Mouse (Mus musculus) megakaryocyte, adult 5-6 weeks (primary cell): ENCODE measurements at regions not wholly inside any gene's neighbourhood (a gene's known extent, or its start where the extent isn't known, plus 50 kb on each side); places are given as distances from the start of the nearest gene placed in this dataset.

Experiments used
- ATAC-seq: 2 replicates; pipeline ENCODE4 v1.8.0; 2016; ENCODE audit warnings: mild to moderate bottlenecking, inconsistent platforms; ENCODE audit not compliant: poor library complexity, severe bottlenecking

DNA sequence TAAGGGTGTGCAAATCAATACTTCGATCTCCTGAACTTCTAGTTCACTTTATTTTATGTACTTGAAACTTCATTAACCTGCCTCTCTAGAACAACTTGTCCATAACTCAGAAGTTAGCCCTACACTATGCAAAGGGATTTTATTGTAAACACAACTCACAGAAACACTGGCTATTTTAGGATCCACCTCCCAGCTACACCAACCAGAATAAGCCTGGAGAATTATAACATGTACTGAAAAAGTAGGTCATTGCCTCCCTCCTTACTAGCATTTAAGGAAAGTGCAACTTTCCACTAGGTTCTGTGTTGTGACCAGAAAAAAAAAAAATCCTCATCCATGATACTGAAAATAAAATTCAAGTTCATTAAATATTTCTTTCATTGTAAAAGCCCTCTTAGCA lies 382.0 kb upstream of the Sptlc3 start:
- ATAC-seq: no peak

DNA sequence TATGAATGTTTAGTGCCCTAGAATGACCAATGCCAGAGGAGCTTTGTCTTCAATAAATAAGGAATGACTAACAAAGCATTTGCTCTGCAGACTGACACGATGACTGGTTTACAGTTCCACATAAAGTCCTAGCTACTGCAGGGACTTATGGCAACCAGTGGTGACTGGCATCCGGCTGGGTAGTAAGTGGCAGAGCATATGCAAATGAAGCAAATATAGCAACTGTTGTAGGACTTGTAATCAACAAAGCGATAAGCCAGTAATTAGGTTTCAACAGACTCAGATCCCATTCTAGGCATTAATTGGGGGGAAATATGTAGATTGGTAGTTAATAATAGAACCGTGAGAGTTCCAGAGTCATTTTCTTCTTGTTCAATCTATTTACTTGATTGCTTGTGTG lies 379.2 kb upstream of the Sptlc3 start:
- no peak for ATAC-seq

DNA sequence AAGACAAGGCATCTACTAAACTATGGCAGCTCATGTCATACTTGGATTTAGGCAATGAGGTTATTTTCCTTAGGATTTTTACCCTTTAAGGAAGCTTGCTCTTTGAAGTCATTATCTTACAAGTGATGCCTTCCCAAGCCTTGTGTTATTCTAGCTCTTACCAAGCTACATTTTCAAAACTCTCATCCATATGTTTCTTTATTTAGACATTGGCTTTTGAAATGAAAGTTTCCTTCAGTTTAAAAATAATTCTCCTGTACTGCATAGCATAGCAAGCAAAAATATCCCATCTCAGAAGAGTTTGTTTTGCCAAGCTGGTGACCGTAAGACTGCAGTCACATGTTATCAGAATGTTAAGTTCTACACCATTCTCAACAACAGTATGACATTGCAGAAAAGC lies 372.8 kb upstream of the Sptlc3 start:
- no peak for ATAC-seq

DNA sequence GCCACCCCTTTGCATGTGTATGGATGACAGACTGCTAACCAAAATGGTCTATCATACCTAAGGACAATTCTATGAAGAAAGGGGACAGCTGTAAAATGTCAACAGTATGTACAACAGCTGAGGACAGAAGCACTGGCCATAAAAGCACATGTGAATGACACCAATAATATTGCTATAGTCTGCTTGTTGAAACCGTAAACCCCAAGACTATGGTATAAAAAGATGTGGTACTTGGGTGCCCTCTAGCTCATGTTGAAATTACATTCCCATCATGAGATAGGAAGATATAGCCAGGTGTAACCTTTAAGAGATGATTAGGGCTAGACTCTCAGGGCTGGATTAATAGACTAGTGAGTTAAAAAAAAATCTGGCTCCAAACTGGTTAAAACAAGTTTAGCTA lies 361.6 kb upstream of the Sptlc3 start:
- no peak for ATAC-seq

DNA sequence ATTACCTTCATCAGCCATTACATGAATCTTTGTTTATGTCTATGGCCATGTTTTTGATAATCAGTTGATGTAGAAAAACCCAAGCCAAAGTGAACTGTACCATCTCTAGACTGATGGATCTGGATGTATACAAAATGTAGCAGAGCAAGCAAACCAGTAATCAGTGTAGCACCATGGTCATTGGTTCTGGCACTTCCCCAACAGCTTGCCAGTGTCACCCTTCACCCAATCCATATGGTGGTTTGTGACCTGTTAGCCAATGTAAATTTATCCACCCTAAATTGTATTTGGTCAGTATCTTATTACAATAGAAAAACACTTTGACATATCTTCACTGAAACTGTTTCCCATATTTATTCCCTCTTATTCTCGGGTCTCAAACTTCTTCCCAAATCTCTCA lies 346.7 kb upstream of the Sptlc3 start:
- ATAC-seq: no peak

DNA sequence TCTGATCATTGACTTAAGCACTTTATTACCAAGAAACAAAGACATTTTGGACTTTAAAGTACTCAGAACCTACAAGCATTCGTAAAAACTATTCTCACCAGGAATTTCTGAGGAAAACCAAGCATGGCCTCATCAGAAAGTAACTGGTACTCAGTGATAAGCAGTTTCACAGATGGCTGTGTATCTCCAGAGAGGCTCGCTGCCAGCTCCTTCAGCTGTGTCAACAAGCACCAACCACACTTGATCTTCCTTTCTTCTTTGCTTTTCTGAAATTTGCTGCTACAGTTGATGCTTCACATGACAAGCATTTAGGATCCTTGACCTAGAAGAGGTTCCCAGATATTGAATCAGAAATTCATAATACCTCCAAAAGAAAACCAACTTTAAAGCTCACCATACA lies 314.1 kb upstream of the Sptlc3 start:
- ATAC-seq: no peak

DNA sequence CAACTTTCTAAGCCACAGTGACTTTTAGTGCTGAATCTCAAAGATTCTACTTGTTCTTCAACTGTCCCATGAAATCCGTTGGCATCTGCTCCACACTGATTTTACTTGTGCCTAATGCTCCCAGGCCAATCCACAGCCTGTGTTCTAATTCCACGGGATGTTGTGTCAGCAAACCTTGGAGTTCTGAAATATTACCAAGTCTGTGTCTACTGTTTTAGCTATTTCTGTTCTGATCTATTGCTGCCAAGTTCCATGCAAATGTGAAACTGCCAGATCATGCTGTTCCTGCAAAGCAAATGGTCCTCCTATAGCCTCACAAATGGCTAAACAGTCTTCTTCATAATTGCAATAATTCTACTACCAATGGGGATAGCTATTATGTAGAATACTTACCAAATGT lies 295.4 kb upstream of the Sptlc3 start:
- no peak for ATAC-seq

DNA sequence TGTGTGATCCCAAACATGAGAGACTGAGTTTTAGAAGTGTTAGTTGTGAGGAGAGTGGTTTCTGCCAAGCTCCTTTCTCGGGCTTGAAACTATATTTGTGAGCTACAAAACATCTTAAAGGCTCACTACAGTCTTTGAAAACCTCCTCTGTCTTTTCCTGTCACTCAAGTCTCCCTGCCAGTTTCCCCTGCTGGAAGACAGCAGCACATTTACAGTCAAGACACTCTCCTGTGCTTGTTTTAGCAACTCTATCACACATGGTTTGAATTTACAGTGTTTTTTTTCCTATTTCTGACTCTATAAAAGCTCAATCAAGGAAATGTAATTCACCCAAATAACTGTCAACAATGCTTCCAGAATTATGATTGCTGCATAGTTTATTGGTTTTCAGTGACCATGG lies 286.1 kb upstream of the Sptlc3 start:
- ATAC-seq: no peak

DNA sequence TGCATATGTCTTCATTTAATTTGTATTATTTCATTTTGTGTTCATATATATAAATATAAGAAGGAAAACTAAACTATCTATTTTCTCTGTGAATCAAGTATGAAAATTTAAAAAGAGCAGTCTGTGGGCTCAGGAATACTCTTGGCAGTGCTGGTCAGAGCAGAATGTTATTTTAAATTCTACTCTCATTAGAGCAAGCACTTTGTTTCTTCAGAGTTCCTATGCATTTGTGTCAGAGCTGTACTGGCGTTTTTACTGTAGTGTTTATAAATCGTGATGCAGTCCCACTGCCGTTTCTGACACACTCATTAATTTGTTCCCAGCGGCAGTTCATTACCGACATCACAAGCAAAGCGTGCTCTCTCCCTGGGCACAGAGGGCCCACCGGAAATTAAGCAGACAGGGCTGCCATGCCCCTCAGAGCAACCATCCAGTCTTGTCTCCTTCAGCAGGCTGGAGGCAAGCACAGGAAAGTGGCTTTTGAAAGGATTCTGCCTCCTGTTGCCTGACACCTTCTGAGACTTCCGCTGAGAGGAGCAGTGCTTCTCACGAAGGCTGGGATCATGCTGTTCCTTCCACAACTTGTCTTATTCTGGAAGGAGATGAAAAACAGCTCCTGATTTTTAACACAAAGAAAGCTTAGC lies 272.8 kb upstream of the Sptlc3 start:
- ATAC-seq: no peak

DNA sequence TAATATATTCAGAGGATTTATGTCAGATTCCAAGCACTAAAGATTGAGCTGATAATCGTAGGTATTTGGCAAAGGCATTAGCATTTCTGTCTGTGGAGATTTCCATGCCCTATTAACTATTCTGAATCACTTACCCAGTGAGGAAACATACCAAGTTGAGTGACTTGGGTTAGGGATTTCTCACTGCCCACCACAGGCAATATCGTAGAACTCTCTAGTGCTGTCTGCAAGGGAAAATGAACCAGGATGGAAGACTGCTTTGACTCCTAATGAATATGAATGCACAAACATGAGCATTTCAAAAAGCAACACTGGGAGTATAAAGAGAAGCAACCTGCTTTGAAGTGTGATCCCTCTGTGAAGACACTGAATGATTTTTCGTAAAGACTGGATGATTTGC lies 263.3 kb upstream of the Sptlc3 start:
- no peak for ATAC-seq

DNA sequence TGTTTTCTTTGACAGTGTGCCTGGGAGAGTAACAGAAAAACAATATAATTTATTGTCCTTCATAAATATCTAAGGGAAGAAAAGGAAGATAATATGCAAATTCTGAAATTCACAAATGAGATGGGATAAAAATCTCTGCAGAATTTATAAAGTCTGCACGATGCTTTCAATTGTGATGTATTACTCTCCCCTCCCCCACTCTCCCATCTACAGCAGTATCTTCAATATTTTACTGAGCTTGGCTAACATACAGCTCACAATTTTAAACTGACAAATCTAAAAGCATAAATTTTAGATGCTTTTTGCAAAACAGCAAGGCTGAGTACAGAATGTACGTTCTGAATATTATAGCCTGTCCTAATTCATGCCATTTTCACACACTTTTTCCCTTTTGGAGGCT lies 243.6 kb upstream of the Sptlc3 start:
- no peak for ATAC-seq

DNA sequence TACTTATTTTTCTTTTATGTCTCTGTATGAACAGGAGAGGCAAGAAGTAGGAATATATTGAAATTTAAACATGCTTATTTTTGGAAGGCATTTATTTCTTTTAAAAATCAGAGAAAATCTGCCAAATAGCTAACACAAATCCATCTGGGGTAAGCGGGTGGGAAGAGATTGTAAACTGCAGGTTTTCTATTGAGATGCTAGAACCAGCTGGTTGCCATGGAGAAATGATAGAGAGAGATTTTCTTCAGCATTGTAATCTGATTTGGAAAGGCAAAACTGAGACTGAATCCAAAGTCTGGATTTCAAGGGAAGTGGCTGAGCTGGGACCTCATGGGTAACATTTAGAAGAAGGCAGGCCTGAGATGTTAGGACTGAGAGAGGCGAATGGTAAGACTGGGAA lies 226.6 kb upstream of the Sptlc3 start:
- no peak for ATAC-seq

DNA sequence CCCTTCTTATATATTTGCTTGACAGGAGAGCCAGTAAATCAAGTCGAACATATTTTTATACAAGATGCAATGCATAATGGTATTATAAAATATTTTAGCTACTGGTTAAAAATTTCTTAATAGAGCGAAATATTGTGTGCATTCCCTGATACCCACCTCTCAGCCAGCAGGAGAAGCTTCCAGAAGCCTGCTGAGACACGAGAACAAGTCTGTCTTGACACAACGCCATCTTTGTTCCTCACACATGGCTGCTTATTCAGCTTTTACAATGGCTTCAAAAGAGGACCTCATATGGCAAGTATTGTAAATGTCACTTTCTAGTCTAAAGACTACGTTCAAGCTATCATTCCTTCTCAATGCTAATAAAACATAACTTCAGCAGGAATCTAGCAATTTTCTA lies 217.1 kb upstream of the Sptlc3 start:
- no peak for ATAC-seq

DNA sequence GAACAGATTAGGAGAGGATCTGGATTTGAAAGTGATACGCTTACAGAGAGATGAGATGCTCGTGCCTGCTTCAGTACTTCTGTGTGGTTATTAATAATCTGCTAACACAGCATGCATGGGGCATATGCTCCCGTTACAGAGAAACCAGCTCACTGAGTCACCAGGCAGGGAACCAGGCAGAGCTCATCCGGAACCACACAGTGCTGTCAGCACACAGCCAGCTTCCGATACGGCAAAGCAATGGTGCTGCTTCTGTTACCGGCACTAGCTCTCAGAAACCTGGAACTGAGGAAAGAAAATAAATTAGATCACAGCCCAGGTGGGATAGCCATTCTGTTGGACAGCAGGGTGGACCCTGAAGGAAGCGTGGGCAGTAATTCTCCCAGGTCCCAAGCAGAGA lies 216.1 kb upstream of the Sptlc3 start:
- ATAC-seq: no peak

DNA sequence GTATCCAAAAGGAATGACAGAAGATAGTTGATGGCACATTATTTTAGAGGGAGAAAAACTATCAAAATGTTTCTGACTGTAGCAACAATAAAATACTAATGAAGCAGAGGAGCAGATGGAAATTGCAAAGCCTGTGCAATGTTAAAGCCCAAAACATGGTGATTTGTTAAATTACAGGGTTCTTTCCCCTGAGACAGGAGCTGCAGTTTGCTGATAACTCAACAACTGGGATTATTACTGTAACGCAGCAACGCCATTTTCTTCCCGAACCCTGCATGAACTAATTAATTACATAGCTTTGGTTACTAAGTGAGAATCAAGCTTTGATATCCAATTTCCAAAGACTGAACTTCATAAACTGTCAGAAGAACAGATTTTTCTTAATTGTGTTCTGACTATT lies 212.7 kb upstream of the Sptlc3 start:
- no peak for ATAC-seq

DNA sequence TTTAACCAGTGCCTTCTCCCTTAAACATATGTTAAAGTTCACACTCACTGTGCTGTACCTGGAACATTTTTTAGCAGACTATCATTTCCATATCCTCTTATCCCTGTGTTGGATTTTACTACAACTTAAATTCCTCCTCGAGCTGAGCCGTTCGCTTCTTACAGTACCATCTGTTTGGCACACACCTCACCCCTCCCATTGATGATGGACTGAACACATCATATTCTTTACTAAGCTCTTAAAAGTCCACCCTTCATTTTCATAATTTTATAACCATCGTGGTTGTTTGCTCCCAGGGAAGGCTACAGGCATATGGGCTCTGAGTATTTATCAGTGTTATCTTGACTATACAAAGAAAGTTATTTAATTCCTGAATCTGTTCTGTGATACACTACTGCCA lies 209.4 kb upstream of the Sptlc3 start:
- ATAC-seq: no peak

DNA sequence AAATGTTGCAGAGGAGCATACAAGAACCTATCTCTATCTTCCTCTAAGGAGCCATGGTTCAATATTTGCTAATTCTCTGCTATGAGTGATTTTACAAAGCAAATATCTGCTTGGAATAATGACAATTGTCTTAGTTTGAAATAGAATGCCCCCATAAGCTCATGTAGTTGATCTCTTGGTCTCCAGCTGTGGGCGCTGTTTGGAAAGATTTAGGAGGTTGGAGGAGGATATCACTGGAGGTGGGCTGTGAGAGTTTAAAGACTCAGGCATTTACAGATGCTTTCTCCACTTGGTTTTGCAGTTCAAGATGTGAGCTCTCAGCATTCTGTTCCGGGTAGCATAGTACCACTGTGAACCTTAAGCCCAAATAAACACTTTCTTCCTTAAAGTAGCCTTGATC lies 207.3 kb upstream of the Sptlc3 start:
- ATAC-seq: no peak

DNA sequence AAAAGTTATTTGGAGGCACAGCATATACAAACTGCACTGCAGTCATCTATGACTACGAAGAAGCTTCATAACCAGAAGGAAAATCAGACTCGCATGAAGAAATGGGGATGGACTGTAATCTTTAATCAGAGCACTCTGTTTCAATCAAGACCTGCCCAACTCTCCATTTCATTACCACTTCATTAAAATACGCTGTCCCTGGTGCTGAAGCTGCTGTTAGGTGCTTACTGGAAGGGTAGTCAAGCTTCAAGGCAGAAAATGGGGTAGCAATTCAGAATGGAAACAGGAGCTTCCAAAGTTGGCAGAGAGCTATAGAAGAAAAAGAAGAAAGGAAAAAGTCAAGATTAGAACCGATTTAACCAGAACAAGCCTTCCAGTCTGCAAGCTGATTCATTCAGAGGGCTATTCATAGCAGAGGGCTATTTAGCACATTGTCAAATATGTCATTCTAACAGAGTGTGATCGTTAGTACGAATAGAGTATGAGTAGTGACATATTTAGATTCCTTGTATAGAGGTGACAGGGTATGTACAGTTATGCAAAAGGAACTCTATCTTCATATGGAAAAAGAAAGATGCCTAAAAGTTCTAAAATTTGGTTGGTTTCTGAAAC lies 195.1 kb upstream of the Sptlc3 start:
- ATAC-seq: no peak

DNA sequence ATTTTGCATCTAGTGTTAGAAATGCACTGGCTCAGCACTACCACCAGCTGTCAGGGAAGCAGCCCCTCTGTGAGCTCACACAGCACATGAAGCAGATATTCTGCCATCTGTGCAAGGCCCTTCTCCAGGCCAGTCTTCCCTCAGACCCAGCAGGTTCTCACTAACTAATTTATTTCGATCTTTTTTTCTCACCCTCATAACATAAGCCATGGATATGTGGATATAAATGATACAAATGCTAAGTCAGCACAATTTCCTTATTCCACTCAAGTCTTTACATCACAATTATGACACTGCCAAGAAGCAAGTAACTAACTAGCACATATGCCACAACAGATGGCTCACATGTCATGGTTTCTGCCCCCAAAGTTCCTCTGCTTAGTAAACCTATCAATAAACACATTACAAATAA lies 182.3 kb upstream of the Sptlc3 start:
- no peak for ATAC-seq

DNA sequence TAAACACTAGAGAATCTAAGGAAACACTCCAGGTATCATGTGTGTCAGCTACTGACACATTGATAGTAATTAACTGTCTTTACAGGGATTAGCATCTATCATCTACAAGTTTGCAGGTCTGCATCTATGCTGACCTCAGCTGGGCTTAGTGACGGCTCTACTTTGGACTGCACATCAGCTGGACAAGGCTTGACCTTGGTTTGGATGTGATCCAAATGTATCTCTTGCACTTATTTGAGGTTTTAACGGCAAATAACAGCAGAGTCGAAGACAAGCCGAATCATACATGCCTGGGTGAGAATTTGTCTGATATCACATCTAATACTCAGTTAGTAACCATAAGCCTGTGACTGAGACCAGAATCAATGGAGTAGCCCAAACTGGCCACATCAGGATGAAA lies 181.7 kb upstream of the Sptlc3 start:
- ATAC-seq: no peak

DNA sequence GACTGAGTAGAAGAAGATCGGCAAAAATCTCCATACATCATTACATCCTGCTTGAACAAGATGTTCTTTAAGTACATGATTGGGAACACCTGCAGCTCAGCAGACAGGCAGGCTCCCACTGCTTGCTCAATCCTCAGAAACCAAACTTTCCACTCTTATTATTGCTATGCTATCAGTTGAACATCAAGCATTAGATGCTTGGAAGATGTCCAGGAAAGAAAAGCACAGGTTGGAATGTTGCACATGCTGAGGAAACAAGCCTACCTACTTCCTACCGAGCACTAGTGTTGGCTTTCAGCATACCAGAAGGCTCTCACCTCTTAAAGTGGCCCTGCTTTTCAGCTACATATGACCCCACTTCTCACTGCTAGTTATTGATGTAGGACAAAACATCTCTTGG lies 171.2 kb upstream of the Sptlc3 start:
- no peak for ATAC-seq

DNA sequence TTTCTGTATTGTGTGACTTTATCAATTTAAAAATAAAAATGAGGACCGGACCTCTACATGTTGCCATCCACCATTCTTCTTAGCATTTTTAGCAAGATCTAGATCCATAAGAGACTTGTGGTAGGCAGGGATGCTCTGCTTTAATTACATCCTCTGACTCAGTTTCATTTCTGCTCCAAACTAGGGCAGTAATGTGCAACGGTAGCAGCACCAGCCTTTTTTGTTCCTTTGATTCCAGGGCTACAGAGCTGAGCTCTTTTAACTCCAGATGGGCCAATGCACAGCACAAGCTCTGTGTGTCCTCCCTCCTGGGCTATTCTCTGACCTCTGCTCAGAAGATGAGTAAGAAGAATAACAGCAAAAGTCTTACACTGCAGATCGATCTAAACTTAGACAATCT lies 168.2 kb upstream of the Sptlc3 start:
- ATAC-seq: no peak

DNA sequence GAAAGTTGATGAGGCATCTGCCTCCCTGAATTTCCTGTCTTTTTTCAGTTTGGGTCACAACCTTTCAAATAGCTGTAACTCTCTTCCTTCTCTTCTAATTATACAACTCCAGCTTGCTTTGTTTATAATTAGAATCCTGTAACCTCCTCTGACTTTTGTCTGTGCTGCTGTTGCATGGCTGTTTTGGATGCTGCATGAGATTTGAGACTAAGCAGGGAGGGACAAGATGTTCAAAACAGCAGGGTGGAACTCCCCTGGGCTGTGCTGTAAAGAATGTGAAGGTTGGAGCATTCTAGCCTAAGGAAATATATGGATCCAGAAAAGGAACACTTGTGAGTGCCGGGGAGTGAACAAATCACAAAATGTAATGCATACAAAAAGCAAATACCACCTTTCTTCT lies 159.0 kb upstream of the Sptlc3 start:
- no peak for ATAC-seq
